ENCODE assay signal across 10 mouse cellular contexts in the genomic region with DNA sequence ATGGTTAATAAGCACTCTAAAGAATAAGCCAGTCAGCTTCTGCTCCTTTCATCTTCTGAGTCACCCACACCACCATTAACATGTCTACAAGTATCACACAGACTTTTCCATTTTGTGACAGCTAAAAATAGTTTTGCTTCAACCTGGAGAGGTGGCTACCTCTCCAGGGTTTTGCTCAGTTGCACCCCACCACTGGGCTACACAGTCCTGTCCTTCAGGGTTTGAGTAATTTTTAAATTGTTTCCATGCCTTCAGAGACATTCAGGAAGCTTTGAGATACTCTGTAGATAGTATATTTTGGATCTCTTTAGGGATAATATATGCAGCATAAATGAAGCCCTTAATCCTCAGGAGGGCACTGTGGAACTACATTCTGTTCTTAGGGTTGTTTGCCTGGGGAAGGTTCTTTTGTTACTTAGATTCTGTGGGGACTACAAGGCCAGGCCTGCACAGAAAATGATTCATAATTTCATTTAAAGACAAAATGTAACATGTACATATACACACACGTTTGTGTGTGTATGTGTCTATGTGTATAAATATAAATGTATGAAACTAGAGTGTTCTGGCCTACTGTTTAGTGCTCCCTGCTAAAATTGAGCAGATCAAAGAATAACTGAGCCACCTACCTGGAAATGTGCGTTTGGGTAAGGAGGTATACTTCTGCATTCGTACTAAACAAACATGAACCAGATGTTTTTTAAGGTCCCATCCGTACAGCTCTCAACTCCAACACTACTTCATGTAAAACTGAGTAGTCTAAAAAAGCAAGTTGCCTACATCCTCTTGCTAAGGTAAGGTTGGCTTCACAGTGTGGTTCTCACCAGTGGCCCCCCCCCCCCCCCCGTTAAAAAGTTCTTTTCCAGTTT. TPM values are rescaled to one million over a fixed set of nuclear protein-coding genes. Genes with fewer than 3 reads are reported as not detected.
DNase-seq lines count a peak whose midpoint lies in the region; ATAC-seq and TF ChIP-seq lines count a peak whose summit lies in the region.
"Had no signal": no experiment of that assay in that cellular context is flagged by ENCODE, and none has a peak within 500 bp of the region (broad histone marks: within the 10 kb centered on the region; RNA-seq: fewer than 3 reads in every experiment).

No protein-coding gene starts in this region.

- peaks cover 2% of the 10 kb centered on the region; the same call in 1 of the 2 replicates for H3K4me1 ChIP-seq in hindbrain, postnatal 0 days (ENCODE audit: insufficient read depth, low read length)
- H3K4me1 ChIP-seq in hindbrain, embryonic 13.5 days (replicated peaks): peaks cover 22% of the 10 kb centered on the region
- peaks cover 17% of the 10 kb centered on the region for H3K4me1 ChIP-seq in midbrain, embryonic 14.5 days (ENCODE audit: control insufficient read depth, insufficient read depth, low read length)
- peaks cover 18% of the 10 kb centered on the region for H3K4me1 ChIP-seq in midbrain, embryonic 13.5 days (replicated peaks)
- H3K4me1 ChIP-seq in stomach, embryonic 14.5 days (ENCODE audit: control insufficient read depth, insufficient read depth, low read length): 0 out of 2 replicates have a peak, but pooled peaks cover 9% of the 10 kb centered on the region

- H3K9me3 ChIP-seq in hindbrain, postnatal 0 days (ENCODE audit: low read length): no peaks in the 10 kb centered on the region
- no peaks in the 10 kb centered on the region for H3K9me3 ChIP-seq in hindbrain, embryonic 13.5 days
- no peaks in the 10 kb centered on the region for H3K9me3 ChIP-seq in midbrain, embryonic 14.5 days (ENCODE audit: control insufficient read depth, low read length)
- H3K9me3 ChIP-seq in midbrain, embryonic 13.5 days: no peaks in the 10 kb centered on the region
- H3K9me3 ChIP-seq in stomach, embryonic 14.5 days (ENCODE audit: control insufficient read depth, low read depth, low read length): no peaks in the 10 kb centered on the region
- H3K9me3 ChIP-seq: heart, embryonic 10.5 days had no signal

- ATAC-seq in hindbrain, postnatal 0 days: no peak
- ATAC-seq in hindbrain, embryonic 13.5 days (ENCODE audit: low FRiP score): no peak
- no peak for ATAC-seq in midbrain, embryonic 14.5 days (ENCODE audit: low FRiP score, low TSS enrichment)
- no peak for ATAC-seq in midbrain, embryonic 13.5 days
- ATAC-seq in stomach, embryonic 14.5 days (ENCODE audit: insufficient number of reproducible peaks, insufficient read depth, low FRiP score, low read depth): no peak
- ATAC-seq in granulocyte monocyte progenitor cell, adult 5-6 weeks (replicated peaks; ENCODE audit: poor library complexity, severe bottlenecking): no peak

- DNase-seq in adrenal gland, postnatal 14 days: peak; percentile 21
- DNase-seq in adrenal gland, adult 8-10 months: no peak
- DNase-seq in hindbrain, postnatal 0 days (ENCODE audit: low spot score): peak; percentile 83
- peak; percentile 75 for DNase-seq in midbrain, embryonic 14.5 days

- no peak overlapping the region for H3K4me2 ChIP-seq in hindbrain, postnatal 0 days (ENCODE audit: low read depth, low read length)
- no peak overlapping the region for H3K4me2 ChIP-seq in hindbrain, embryonic 13.5 days
- H3K4me2 ChIP-seq in midbrain, embryonic 14.5 days (ENCODE audit: low read length): no peak overlapping the region
- H3K4me2 ChIP-seq in midbrain, embryonic 13.5 days (replicated peaks): no peak overlapping the region
- H3K4me2 ChIP-seq in stomach, embryonic 14.5 days (replicated peaks; ENCODE audit: low read depth, low read length): 0 out of 2 replicates have a peak overlapping the region, but pooled peaks have one; percentile 14
- H3K4me2 ChIP-seq: liver, embryonic 11.5 days had no signal

- no peak overlapping the region for H3K9ac ChIP-seq in hindbrain, postnatal 0 days (replicated peaks; ENCODE audit: low read length)
- H3K9ac ChIP-seq in hindbrain, embryonic 13.5 days: no peak overlapping the region
- H3K9ac ChIP-seq in midbrain, embryonic 14.5 days (replicated peaks; ENCODE audit: low read length): no peak overlapping the region
- H3K9ac ChIP-seq in midbrain, embryonic 13.5 days (replicated peaks): no peak overlapping the region
- no peak overlapping the region for H3K9ac ChIP-seq in stomach, embryonic 14.5 days (replicated peaks; ENCODE audit: low read depth, low read length)

- H3K4me3 ChIP-seq in hindbrain, postnatal 0 days (ENCODE audit: low read length): no peak overlapping the region
- no peak overlapping the region for H3K4me3 ChIP-seq in hindbrain, embryonic 13.5 days
- H3K4me3 ChIP-seq in midbrain, embryonic 14.5 days (replicated peaks; ENCODE audit: low read depth, low read length): no peak overlapping the region
- H3K4me3 ChIP-seq in midbrain, embryonic 13.5 days (replicated peaks): no peak overlapping the region
- H3K4me3 ChIP-seq in stomach, embryonic 14.5 days (ENCODE audit: low read depth, low read length): no peak overlapping the region
- H3K4me3 ChIP-seq: heart, embryonic 10.5 days had no signal

- no peak overlapping the region for H3K27ac ChIP-seq in hindbrain, postnatal 0 days
- H3K27ac ChIP-seq in hindbrain, embryonic 13.5 days: no peak overlapping the region
- H3K27ac ChIP-seq in midbrain, embryonic 14.5 days (replicated peaks; ENCODE audit: low read depth, low read length): no peak overlapping the region
- H3K27ac ChIP-seq in midbrain, embryonic 13.5 days: no peak overlapping the region
- H3K27ac ChIP-seq in stomach, embryonic 14.5 days (ENCODE audit: low read length): no peak overlapping the region
- H3K27ac ChIP-seq: heart, embryonic 10.5 days had no signal

- 75% methylated on average over 5 of the region's 5 CpGs for WGBS in hindbrain, postnatal 0 days
- 82% methylated on average over 5 of the region's 5 CpGs for WGBS in hindbrain, embryonic 13.5 days
- WGBS in midbrain, embryonic 14.5 days: 74% methylated on average over 5 of the region's 5 CpGs
- WGBS in midbrain, embryonic 13.5 days: 76% methylated on average over 5 of the region's 5 CpGs
- 62% methylated on average over 5 of the region's 5 CpGs for WGBS in stomach, embryonic 14.5 days

- no peaks in the 10 kb centered on the region for H3K36me3 ChIP-seq in hindbrain, postnatal 0 days (ENCODE audit: insufficient read depth, low read length)
- H3K36me3 ChIP-seq in hindbrain, embryonic 13.5 days: no peaks in the 10 kb centered on the region
- H3K36me3 ChIP-seq in midbrain, embryonic 14.5 days (ENCODE audit: control insufficient read depth, insufficient read depth, low read length): no peaks in the 10 kb centered on the region
- no peaks in the 10 kb centered on the region for H3K36me3 ChIP-seq in midbrain, embryonic 13.5 days
- H3K36me3 ChIP-seq in stomach, embryonic 14.5 days (ENCODE audit: control insufficient read depth, insufficient read depth, low read length): no peaks in the 10 kb centered on the region
- H3K36me3 ChIP-seq: heart, embryonic 10.5 days had no signal

- H3K27me3 ChIP-seq in hindbrain, postnatal 0 days (ENCODE audit: insufficient read depth, low read length): 0 out of 2 replicates have a peak, but pooled peaks cover 2% of the 10 kb centered on the region
- peaks cover 29% of the 10 kb centered on the region for H3K27me3 ChIP-seq in hindbrain, embryonic 13.5 days
- peaks cover 19% of the 10 kb centered on the region for H3K27me3 ChIP-seq in midbrain, embryonic 14.5 days (ENCODE audit: control insufficient read depth, insufficient read depth, low read length)
- H3K27me3 ChIP-seq in midbrain, embryonic 13.5 days: peaks cover 25% of the 10 kb centered on the region
- H3K27me3 ChIP-seq in stomach, embryonic 14.5 days (ENCODE audit: control insufficient read depth, insufficient read depth, low read length): no peaks in the 10 kb centered on the region

- TF ChIP-seq CTCF in hindbrain, postnatal 0 days (IDR thresholded peaks at IDR 0.05; ENCODE audit: low read depth): peak; percentile 68

RNA-seq across cellular contexts. Expression of a gene that starts 5.8 kb away (rescaled TPM):
- 25.1 and 36.2 TPM in 2 replicates for total RNA-seq in adrenal gland, postnatal 14 days (2021)
- total RNA-seq in adrenal gland, adult 8-10 months (2022): 10 to 100 TPM; 11.0 to 13.9 (median 12.1) TPM
- 10.6 and 14.6 TPM in 2 replicates for total RNA-seq in hindbrain, postnatal 0 days (2014; rRNA removed)
- 4.0 and 4.3 TPM in 2 replicates for polyA plus RNA-seq in hindbrain, postnatal 0 days (2015; fragmentation: Nextera tagmentation; extraction: Ambion mirVana)
- 2.3 and 2.7 TPM in 2 replicates for polyA plus RNA-seq in hindbrain, embryonic 13.5 days (2015; fragmentation: Nextera tagmentation; extraction: Ambion mirVana)
- polyA plus RNA-seq in midbrain, embryonic 14.5 days (2014; fragmentation: Nextera tagmentation; extraction: Ambion mirVana): 1.4 and 2.2 TPM in 2 replicates
- polyA plus RNA-seq in midbrain, embryonic 13.5 days (2015; fragmentation: Nextera tagmentation; extraction: Ambion mirVana): 1.3 and 2.1 TPM in 2 replicates
- polyA plus RNA-seq in stomach, embryonic 14.5 days (2014; fragmentation: Nextera tagmentation; extraction: Ambion mirVana): 21.0 and 23.3 TPM in 2 replicates
- 14.6 and 15.8 TPM in 2 replicates for total RNA-seq in granulocyte monocyte progenitor cell, adult 5-6 weeks (2014; fragmentation: Nextera tagmentation)
- total RNA-seq in granulocyte monocyte progenitor cell, adult 5-6 weeks (2017): 5.4 and 11.2 TPM in 2 replicates
